Mouse (Mus musculus): Measurements from ENCODE around the gene Gsdma.
"Not testable (repeated sequence)": the region's sequence is repeated elsewhere in the genome, so short reads cannot be mapped to it uniquely, and the experiment has no call there.

Gsdma gene

DNA sequence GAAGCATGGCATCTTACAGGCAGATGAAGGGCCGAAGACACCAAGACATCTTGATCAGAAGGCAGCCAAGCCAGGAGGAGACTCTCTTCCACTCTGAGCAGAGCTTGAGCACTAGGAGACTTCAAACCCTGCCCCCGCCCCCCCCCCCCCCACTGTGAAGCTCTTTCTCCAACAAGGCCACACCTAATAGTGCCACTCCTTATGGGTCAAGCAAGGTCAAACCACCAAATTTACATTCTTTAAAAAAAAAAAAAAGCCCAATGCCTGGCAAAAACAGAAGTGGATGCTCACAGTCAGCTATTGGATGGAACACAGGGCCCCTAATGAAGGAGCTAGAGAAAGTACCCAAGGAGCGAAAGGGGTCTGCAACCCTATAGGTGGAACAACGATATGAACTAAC, 16.4 kb downstream of the Gsdma start:
- not testable (repeated sequence) for DNase-seq (ENCODE audit: low read depth, low spot score)

DNA sequence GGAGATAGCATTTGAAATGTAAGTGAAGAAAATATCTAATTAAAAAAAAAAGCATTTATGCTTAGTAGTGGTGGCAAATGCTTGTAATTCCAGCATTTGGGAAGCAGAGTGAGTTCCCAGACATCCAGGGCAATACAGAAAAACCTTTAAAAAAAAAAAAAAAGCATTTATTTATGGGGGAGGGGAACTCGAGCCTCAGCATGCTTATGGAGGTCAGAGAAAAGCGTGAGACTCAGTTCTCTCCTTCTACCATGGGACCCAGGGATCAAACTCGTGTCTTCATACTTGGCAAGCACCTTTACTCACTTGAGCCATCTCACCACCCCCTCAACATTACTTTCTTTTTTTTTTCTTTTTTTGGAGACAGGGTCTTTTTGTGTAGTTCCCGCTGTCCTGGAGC, 17.0 kb downstream of the Gsdma start:
- no peak for DNase-seq (ENCODE audit: low read depth, low spot score)

DNA sequence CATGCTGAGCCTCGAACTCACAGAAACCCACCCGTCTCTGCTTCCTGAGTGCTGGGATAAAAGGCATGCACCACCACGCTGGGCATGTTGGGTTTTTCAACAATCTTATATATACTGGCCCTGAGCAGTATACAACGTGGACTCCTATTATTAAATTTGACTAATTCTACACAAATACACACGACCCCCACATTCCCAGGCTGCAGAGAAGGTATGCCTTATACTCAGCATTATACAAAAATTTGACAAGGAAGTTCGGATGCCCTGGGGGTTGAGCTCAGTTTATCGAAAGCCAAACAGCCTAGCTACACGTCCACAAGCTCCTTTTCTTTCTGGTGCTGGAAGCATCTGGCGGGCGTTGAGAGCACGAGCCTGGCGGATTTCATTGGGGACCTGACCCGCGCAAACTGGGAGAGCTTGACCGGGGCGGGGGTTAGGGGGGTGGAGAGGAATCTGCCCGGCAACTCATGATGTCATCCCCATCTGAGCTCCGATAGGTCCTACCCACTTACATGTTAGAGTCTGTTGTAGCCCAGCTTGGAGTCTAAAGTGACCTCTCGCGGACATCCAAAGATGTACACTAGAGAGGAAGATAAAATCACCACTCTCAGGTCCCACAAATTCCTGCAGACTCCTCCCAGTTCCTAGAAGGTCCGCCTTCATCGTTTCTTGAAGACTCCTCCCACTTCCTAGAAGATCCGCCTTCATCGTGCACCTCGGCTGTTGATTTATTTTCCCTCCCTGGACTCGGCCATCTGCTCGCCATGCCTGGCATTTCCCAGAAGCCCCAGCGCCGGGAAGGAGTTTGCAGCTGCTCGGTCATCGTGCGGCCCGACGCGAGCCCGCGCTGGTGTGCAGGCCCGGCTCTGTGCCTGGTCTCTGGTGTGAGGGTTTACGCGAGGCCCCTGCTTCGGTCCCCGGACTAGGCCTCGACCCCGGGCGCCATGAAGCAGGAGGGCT, 17.9 kb downstream of the Gsdma start, which contains the start of gene Psmd3:
TSS of gene Psmd3 (plus strand) at position 769 of the 960 bp plus-strand sequence.
- peak; percentile 96 for DNase-seq (ENCODE audit: low read depth, low spot score)

DNA sequence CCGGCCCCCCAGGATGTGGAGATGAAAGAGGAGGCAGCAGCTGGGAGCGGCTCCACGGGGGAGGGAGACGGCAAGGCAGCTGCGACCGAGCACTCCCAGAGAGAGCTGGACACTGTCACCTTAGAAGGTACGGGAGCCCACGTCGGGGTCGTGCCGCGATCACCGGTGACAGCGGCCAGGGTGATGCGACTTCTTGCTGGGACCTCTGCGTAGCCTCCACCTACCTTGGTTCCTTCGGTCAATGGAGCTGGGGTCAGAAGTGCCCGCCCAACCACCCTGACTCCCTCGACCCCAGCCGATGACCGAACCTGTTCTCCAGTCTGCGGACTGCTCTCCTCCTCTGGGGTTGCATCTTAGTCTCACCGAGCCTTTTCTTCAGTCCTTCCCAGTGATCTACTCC, 18.7 kb downstream of the Gsdma start:
- DNase-seq (ENCODE audit: low read depth, low spot score): no peak

DNA sequence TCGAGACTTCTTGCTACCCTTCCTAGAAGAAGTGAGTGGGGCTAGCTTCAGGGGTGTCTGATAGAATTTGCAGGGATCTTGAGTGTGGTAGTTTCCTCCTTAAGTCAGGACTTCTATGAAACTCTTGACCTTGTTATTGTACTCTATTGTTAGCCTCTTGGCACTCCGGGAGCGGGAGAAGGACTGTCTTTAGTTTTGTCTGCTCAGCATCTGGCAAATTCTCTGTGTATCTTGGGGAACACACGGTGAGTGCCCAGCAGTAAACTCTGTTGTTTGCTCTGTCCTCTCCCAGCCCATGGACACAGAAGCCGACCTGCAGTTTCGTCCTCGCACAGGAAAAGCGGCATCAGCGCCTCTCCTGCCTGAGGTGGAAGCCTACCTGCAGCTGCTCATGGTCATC, 21.5 kb downstream of the Gsdma start:
- DNase-seq (ENCODE audit: low read depth, low spot score): no peak

DNA sequence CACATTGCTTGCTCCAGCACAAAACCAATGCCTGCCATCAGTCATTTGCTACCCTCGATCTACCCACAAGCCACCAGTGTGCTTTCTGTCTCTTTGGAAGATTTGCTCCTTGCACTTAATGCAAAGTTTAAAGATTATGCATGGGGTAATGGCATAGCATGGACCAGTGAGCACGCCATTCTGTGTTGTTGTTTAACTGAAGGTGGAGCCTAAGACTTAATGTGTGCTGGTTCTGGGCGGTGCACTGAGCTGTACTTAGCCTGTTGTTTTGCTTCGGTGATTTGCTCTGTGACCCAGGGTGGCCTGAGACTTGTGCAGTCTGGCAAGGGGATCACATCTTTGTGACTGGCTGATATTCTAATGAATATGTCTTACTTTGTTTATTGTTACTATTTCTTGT, 22.8 kb downstream of the Gsdma start:
- no peak for DNase-seq (ENCODE audit: low read depth, low spot score)

DNA sequence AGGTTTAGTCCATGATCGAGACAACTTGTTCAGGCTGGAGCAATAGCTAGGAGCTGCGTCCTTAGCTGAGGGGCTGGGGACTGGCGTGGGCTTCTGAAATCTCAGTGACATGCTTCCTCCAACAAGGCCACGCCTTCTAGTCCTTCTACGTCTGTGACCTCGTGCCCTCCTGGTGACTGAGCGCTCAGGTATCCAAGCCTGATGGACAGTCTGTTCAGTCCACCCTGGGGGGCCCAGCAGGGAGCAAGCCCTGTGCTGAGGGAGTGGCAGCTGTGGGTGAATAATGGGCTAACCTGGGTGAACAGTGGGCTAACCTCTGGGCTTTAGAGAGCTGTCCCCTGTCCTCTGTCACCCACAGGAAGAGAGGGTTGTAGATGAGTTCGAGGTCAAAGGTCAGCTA, 23.9 kb downstream of the Gsdma start:
- no peak for DNase-seq (ENCODE audit: low read depth, low spot score)

DNA sequence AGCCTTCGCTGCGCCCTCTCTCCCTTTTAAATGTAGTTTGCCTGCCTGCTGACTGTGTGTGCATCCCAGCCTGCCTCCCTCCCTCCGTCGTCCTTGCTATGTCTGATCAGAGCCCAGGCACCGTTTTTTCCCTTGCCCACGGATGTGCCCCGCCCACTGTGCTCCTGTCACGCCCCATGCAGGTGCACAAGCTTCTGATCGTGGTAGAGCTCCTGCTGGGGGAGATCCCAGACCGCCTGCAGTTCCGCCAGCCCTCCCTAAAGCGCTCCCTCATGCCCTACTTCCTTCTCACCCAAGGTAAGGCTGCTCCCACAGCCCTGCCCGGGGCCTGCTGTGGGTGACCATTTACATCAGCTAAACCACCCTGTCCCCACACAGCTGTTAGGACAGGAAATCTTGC, 29.1 kb downstream of the Gsdma start:
- DNase-seq (ENCODE audit: low read depth, low spot score): no peak

DNA sequence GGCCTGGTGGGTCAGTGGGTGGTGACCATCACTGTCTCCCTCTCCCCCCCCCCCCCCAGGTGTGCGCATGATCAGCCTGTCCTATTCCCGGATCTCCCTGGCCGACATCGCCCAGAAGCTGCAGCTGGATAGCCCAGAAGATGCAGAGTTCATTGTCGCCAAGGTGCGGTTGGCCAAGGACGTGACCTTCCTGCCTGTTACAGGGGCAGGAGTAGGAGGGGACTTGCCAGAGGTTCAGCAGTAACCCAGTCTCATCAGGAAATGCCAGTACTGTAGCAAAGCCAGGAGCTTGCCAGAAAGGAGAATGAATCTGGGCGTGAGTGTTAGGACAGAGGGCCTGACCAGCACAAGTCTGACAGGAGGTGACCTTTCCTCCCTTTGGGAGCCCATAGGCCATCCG, 29.6 kb downstream of the Gsdma start:
- DNase-seq (ENCODE audit: low read depth, low spot score): no peak

DNA sequence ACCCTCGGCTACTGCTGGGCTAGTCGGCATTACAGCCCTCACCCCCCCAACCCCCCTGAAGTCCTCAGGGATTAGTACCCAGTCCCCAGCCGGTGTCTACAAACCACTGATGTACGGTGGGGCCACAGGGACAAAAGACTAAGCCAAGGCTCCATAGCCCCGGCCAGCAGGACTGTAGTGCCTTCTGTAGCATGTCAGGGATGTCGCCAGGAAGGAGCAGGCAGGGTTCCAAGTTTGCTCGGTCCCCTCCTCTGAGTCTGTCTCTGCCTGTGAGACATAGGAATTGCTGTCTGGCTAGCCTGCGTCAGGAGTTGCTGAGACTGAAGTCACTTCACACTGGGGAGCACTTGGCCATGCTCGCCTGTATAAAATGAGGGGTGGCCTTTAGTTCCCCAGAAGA, 30.1 kb downstream of the Gsdma start:
- no peak for DNase-seq (ENCODE audit: low read depth, low spot score)

DNA sequence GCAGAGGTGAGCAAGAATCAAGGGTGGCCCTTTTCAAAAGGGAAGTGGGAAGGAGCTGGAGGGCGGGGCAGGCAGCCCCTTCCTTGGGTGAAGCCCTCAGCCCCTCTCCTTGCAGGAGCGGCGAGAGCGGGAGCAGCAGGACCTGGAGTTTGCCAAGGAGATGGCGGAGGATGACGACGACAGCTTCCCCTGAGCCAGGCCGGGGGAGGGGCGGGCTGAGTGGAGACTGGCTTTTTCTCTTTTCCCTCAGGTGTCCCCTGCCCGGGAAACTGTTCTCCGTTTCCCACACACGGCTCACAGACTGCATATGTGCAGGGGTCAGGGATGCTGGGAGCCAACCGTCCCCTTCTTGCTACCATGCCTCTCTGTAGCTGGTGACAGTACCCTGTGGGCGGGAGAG, 31.3 kb downstream of the Gsdma start:
- no peak for DNase-seq (ENCODE audit: low read depth, low spot score)

DNA sequence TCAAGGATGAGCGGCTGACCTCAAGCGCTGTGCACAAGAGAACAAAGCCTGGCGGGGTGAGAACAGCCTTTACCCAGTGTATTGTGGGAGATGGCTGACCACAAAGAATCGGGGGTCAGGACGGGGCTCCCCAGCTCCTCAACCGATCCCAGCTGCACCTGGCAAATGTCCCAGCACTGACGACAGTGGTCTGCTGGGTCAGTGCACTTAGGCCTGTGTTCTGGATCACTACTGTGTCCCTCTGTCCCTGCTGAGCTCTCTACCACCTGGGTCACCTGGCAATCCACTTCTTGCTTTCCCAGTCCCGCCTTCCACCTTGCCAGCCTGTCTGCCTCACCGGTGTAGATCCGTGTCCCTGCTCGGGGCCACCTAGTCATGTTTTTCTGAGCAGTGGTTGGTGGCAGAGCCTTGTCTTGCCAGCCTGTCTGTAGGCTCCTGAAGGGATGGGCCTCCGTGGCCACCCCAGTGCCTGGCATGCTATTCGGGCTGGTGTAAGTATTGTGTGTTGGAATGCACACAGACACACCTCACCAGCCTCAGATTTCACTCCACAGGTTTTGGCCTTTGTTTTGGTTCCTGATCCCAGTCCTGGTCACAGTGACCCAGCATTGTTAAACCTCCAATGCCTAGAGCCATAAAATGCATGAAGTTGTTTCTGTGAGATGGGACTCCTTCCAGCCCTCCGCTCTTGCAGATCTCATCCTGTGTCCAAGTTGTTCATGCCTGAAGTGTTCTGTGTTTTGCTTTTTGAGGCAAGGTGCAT, 32.5 kb downstream of the Gsdma start:
- DNase-seq (ENCODE audit: low read depth, low spot score): no peak

DNA sequence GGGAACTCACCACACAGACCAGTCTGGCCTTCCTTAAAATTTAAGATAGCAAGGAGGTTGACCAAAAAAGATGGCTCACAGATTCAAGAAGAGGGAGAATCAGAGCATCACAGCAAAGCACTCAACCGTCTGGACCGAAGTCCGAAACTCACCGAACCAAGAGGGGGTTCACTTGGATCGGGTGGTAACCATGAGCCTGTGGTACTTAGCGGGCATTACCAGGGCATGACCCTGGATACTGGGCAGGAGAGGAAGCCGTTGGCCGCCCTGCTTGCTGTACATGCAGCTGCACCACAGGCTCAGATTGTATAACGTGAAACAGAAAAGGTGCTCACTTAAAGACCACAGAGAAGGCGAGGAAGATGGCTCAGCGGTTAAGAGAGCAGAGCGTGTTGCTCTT, 33.1 kb downstream of the Gsdma start:
- no peak for DNase-seq (ENCODE audit: low read depth, low spot score)

DNA sequence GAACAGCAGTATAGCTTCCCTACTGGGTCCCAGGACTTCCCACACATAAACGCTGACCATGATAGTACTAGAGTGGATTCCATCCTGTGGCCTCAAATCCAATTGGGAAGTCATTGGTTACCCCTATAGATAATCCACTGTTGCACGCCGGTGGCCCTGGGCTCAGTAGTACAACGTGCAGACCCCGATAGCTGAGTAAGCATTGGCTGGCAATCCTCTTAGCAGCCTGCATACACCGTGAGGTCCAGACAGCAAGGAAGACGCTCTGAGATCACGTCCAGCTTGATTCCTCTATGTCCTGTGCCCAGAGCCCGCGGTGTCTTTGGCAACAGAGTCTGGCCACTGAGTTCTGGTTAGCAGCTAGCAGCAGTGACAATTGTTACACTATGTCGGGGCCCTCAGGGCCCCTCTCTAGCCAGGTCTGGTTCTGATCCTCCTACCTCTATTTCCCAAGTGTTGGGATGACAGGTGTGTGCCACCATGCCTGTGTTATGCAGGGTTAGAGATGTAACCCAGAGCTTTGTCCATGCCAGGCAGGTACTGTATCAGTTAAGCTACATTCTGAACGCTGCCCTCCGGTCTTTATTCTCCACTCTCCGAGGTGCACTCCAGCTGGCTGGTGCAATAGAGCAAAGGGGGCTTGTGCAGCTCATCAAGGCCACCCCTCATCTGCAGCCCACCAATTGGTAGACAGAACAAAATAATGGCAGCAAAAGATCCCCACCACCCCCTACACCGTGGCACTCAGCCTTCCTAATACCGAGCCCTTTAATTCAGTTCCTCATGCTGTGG, 34.9 kb downstream of the Gsdma start:
- no peak for DNase-seq (ENCODE audit: low read depth, low spot score)

DNA sequence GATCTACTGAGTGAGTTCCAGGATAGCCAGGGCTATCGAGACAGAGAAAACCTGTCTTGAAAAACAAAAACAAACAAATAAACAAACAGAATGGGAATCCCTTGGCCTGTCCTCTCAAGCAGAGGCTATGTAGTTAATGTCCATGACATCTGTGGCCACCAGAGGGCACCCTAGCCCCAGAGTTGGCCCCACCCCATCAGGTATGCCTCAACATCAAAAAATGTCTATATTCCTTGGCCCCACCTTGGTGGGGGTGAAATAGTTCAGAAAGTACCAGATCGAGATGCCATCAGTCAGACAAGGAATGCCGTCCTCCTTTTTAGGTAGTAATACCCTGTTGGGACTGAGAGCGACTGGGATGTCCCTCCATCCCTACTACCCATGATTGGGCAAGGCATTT, 35.8 kb downstream of the Gsdma start:
- no peak for DNase-seq (ENCODE audit: low read depth, low spot score)

DNA sequence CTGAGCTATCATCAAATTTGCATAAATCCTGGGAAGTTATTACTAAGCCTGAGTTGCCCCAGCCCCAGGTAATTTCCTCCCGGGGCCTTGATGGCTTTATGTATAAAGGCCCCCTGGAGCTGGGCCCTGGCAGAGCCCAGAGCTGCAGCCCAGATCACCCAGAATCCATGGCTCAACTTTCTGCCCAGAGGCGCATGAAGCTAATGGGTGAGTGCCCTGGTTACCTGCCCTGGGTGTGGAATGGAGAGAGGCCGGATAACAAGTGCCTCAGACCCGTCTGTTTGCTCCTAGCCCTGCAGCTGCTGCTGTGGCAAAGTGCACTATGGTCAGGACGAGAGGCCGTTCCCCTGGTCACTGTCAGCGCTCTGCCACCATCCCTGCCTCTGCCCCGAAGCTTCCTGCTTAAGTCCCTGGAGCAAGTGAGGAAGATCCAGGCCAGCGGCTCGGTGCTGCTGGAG, 37.1 kb downstream of the Gsdma start, which contains the start of gene Csf3:
TSS of gene Csf3 (plus strand) at position 51 of the 458 bp plus-strand sequence.
- DNase-seq (ENCODE audit: low read depth, low spot score): no peak

DNA sequence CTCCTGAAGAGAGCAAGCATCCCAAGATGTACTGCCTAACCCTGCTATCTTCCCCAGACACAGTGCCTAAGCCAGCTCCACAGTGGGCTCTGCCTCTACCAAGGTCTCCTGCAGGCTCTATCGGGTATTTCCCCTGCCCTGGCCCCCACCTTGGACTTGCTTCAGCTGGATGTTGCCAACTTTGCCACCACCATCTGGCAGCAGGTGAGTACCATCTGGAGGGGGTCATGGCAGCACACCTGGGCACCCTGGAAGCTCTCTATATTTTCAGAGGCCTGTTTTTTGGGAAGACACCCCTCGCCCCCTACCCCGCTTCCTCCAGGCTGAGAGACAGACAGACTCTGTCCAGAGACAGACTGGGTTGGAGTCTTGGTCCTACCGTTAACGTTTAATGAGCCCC, 38.2 kb downstream of the Gsdma start:
- no peak for DNase-seq (ENCODE audit: low read depth, low spot score)

DNA sequence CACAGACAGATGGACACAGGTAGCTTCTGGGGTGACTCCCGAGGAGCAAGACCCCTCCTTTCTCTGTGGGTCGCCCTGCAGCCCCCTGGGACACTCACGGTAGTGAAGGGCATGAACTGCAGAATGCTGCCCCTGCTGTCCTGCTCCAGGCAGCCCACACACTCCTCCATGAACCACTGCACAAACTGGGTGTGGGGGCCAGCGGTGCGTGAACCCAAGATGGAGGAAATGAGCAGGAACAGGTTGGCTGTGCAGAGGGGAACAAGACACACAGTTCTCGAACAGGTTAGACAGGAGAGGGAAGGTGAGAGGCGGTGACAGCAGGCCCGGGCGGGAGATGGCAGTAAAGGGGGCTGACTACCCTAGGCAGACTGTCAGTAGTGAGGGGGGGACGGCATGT, 40.9 kb downstream of the Gsdma start:
- no peak for DNase-seq (ENCODE audit: low read depth, low spot score)

DNA sequence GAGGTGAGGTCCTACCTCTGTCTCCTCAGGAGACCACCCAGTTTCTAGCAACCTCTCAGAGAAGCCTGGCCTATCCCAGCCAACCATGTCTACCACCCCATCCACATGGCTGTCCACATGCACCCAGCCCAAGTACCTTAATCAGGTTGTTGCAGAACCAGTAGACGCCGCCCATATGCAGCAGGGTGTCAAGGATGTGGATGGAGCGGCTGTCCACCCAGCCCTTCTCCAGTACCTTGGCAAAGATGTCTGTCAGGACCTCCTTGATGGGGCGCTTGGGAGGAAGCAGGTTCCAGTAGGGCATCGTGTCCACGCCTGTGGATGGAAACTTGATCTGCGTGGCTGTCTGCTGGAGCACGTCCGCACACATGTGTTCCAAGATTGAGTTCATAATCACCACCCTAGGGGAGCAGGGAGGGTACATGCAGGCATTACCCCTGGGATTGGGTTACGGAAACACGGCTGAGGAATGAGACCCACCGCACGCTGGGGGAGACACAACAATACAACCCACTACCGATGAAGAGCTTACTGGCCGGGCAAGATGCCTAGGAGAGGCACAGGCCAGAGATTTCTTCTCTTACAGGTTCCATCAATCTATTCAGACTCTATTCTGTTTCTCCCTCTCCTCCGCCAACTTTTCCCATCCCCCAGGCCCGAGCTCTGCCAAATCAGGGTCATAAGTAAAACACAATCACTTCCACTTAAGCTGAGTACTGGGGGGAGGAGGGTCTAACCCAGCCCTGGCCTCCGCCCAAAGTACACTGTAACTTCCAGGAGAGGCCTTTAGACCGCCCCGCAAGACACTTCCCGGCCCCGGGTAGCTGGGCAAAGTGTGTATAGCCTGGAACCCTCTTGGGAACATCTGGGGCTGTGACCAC, 43.5 kb downstream of the Gsdma start:
- DNase-seq (ENCODE audit: low read depth, low spot score): no peak

DNA sequence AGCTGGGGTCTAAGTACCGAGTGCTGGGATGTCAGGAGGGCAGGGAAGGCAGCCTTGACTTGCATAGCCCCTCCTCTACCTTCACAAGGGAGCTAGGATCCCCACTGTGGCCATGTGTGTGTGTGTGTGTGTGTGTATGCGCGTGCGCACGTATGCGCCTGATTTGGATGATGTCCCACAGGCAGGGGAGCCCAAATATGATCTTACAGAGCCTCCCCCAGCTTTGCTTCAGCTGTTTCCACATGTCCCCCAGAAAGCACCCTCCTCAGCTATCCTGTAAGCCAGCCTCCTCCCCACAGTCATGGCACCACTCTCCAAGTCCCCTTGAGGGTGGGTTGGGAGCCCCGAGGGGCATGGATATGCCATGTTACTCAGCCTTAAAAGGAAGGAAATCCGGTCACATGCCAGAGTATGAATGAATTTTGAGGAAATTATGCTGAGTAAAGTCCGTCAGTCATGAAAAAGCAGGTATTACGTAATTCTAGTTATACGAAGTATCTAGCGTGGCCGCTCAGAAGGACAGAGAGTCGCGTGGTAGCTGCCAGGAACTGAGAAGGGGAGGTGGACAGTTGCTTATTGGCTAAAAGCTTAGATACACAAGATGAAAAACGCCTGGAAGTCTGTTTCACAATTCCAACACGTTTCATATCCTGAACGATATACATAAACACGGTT, 44.3 kb downstream of the Gsdma start:
- no peak for DNase-seq (ENCODE audit: low read depth, low spot score)

Data from brain, embryonic 18.5 days (tissue).